Comparison of ENCODE assay signal across 7 mouse cellular contexts in the genomic region with DNA sequence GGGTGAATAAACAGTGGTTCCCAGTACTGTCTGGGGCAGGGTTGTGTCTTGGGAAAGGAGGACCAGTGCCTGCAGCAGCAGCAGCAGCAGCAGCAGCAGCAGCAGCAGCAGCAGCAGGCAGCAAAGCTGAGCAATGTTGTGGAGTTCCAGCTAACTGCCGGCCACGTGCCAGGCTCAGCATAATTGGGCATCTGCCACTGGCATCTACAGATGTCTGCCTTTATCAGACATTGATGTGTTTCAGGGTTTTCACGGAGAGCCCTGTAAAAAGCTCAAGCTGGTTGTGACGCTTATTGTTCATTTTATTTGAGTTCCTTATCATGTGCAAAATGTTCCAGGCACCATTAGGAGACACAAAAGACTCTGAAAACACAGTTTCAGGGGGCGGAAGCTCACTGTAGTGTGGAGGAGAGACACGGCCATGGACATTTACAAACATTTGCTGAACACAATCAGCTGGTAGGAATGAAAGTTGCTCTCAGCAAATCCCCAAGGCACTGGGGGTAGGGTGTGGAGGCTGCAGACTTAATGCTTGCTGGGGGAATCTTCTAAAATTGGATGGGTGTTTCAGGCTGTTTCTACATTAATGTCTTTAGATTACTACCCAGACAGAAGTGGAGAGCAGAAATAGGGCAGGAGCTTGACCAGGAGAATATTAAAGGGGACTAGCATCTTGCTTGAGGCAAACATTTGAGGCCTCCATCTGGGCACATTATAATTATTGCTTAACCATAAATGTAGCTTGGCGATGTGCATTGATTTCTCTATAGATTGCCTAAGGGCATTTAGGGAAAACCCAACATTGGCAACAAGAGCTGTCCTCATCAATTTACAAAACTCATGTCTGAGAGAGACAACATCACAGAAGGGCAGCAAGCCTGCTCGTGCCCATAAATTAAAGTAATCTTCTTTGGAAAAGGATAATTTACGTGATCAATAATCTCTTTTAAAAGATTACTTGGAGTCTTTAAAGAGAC. TPM values are rescaled to one million over a fixed set of nuclear protein-coding genes. Genes with fewer than 3 reads are reported as not detected.
DNase-seq lines count a peak whose midpoint lies in the region; ATAC-seq lines count a peak whose summit lies in the region.

No protein-coding gene starts in this region.

- intact Hi-C loops in left cerebral cortex, postnatal 36 days (cut with DNase I), result loop anchor here (5.0 kb wide), 1 partner anchor 36 kb away; a partner anchor contains a TSS

- H3K4me1 ChIP-seq in hindbrain, embryonic 12.5 days, result peaks cover 18% of the 10 kb centered on the region
- peaks cover 10% of the 10 kb centered on the region; the same call in 1 of the 2 replicates for H3K4me1 ChIP-seq in stomach, embryonic 16.5 days (ENCODE audit: control insufficient read depth, insufficient read depth, low read length)
- H3K4me1 ChIP-seq in liver, embryonic 12.5 days, result peaks cover 9% of the 10 kb centered on the region; the same call in 1 of the 2 replicates

- H3K9me3 ChIP-seq in hindbrain, embryonic 12.5 days (replicated peaks), result no peaks in the 10 kb centered on the region
- H3K9me3 ChIP-seq in stomach, embryonic 16.5 days (replicated peaks; ENCODE audit: control insufficient read depth, low read length), result no peaks in the 10 kb centered on the region
- no peaks in the 10 kb centered on the region for H3K9me3 ChIP-seq in liver, embryonic 12.5 days (replicated peaks)

- H3K27me3 ChIP-seq in hindbrain, embryonic 12.5 days, result no peaks in the 10 kb centered on the region
- H3K27me3 ChIP-seq in stomach, embryonic 16.5 days (ENCODE audit: control insufficient read depth, insufficient read depth, low read length), result no peaks in the 10 kb centered on the region
- no peaks in the 10 kb centered on the region for H3K27me3 ChIP-seq in liver, embryonic 12.5 days (replicated peaks)

- peak; percentile 56 for ATAC-seq in hindbrain, embryonic 12.5 days (ENCODE audit: low FRiP score)
- ATAC-seq in stomach, embryonic 16.5 days (ENCODE audit: insufficient read depth, low FRiP score), result peak; percentile 41; the same call in 1 of the 2 replicates
- no peak for ATAC-seq in liver, embryonic 12.5 days

- H3K9ac ChIP-seq in hindbrain, embryonic 12.5 days, result no peak overlapping the region
- 0 out of 2 replicates have a peak overlapping the region, but pooled peaks have one; percentile 3 for H3K9ac ChIP-seq in stomach, embryonic 16.5 days (ENCODE audit: low read length)
- no peak overlapping the region for H3K9ac ChIP-seq in liver, embryonic 12.5 days

- no peak overlapping the region for H3K4me3 ChIP-seq in hindbrain, embryonic 12.5 days
- no peak overlapping the region for H3K4me3 ChIP-seq in stomach, embryonic 16.5 days (replicated peaks; ENCODE audit: low read length)
- no peak overlapping the region for H3K4me3 ChIP-seq in liver, embryonic 12.5 days

- peak overlapping the region; percentile 75 for H3K27ac ChIP-seq in hindbrain, embryonic 12.5 days
- peak overlapping the region; percentile 58 for H3K27ac ChIP-seq in stomach, embryonic 16.5 days (ENCODE audit: low read length)
- H3K27ac ChIP-seq in liver, embryonic 12.5 days, result no peak overlapping the region

- 60% methylated on average over 9 of the region's 9 CpGs for WGBS in hindbrain, embryonic 12.5 days
- WGBS in stomach, embryonic 16.5 days, result 51% methylated on average over 9 of the region's 9 CpGs
- WGBS in liver, embryonic 12.5 days (ENCODE audit: insufficient replicate concordance), result 62% methylated on average over 9 of the region's 9 CpGs

- H3K4me2 ChIP-seq in hindbrain, embryonic 12.5 days (replicated peaks), result no peak overlapping the region
- no peak overlapping the region for H3K4me2 ChIP-seq in stomach, embryonic 16.5 days (ENCODE audit: low read depth, low read length)
- no peak overlapping the region for H3K4me2 ChIP-seq in liver, embryonic 12.5 days

- H3K36me3 ChIP-seq in hindbrain, embryonic 12.5 days, result no peaks in the 10 kb centered on the region
- H3K36me3 ChIP-seq in stomach, embryonic 16.5 days (ENCODE audit: control insufficient read depth, insufficient read depth, low read length), result no peaks in the 10 kb centered on the region
- H3K36me3 ChIP-seq in liver, embryonic 12.5 days, result no peaks in the 10 kb centered on the region

- DNase-seq in ovary, postnatal 36 days (ENCODE audit: low spot score), result peak; percentile 19
- no peak for DNase-seq in ovary, postnatal 10 days (ENCODE audit: low spot score)
- peak; percentile 49 to 60 for DNase-seq in left cerebral cortex, postnatal 36 days (ENCODE audit: low spot score in 2 of 2)
- no peak for DNase-seq in thymus, adult 18-20 months

RNA-seq across cellular contexts. Expression of a gene that starts 36.8 kb away (rescaled TPM):
- 29.2 and 31.2 TPM in 2 replicates for polyA plus RNA-seq in hindbrain, embryonic 12.5 days (2016; fragmentation: Nextera tagmentation; extraction: Ambion mirVana)
- 10 to 100 TPM; 59.2 to 69.9 TPM for total RNA-seq in left cerebral cortex, postnatal 36 days (2021)
- polyA plus RNA-seq in stomach, embryonic 16.5 days (2015; fragmentation: Nextera tagmentation; extraction: Ambion mirVana), result 24.5 and 30.8 TPM in 2 replicates
- 0.61 and 0.92 TPM in 2 replicates for polyA plus RNA-seq in liver, embryonic 12.5 days (2016; fragmentation: Nextera tagmentation; extraction: Ambion mirVana)

Comparison
In these comparisons a context has a peak if more than half of its experiments do, and no peak if none do; other contexts are left out.
1. DNase-seq: peak in ovary, postnatal 36 days (single experiment) and left cerebral cortex, postnatal 36 days (2 of 2); none in ovary, postnatal 10 days (single experiment) and thymus, adult 18-20 months (0 of 2).
2. RNA of a gene that starts 36.8 kb away (polyA plus RNA-seq): 29.2 to 31.2 TPM in hindbrain, embryonic 12.5 days and 24.5 to 30.8 TPM in stomach, embryonic 16.5 days; 0.61 to 0.92 TPM in liver, embryonic 12.5 days; every median in the first group is over 10 times any median in the second.